Mouse (Mus musculus) embryonic facial prominence, embryonic 11.5 days (tissue): ENCODE measurements around the gene Dicer1. TPM values are rescaled to one million over a fixed set of nuclear protein-coding genes. Genes with fewer than 3 reads are reported as not detected.
A peak's percentile ranks its signal among the peaks of the same experiment; 100 is the strongest.

ENCODE experiments used
- ATAC-seq: fragments of 200-750 bp; cut with Nextera tagmentation; replicated peaks from 2 replicates; pipeline ENCODE4 v1.8.0; 2017; ENCODE audit warnings: low read depth; ENCODE audit not compliant: insufficient number of reproducible peaks, low FRiP score, low TSS enrichment
- DNase-seq: peaks from one replicate; pipeline ENCODE4 v3.0.0-alpha.2; 2015; ENCODE audit warnings: low spot score
- H3K27ac ChIP-seq: fragments of 300-500 bp; sonication (generic); replicated peaks from 2 replicates; pipeline ENCODE4 v1.5.1; 2014; ENCODE audit warnings: mild to moderate bottlenecking, low read depth, low read length, control low read depth
- H3K27me3 ChIP-seq: fragments of 300-500 bp; sonication (generic); 2 replicates; pipeline ENCODE4 v1.6.1; 2014; ENCODE audit warnings: mild to moderate bottlenecking, low read length, moderate library complexity, mixed read lengths; ENCODE audit not compliant: control insufficient read depth, insufficient read depth
- H3K36me3 ChIP-seq: fragments of 300-500 bp; sonication (generic); replicated peaks from 2 replicates; pipeline ENCODE4 v1.6.1; 2014; ENCODE audit warnings: low read depth, mild to moderate bottlenecking, low read length, moderate library complexity, mixed read lengths; ENCODE audit not compliant: control insufficient read depth, insufficient read depth
- H3K4me1 ChIP-seq: fragments of 300-500 bp; sonication (generic); 2 replicates; pipeline ENCODE4 v1.6.1; 2014; ENCODE audit warnings: low read length, mixed read lengths; ENCODE audit not compliant: control insufficient read depth, insufficient read depth
- H3K4me2 ChIP-seq: fragments of 300-500 bp; sonication (generic); 2 replicates; pipeline ENCODE4 v1.6.1; 2014; ENCODE audit warnings: low read depth, mild to moderate bottlenecking, control low read depth, low read length, moderate library complexity
- H3K4me3 ChIP-seq: fragments of 300-500 bp; sonication (generic); 2 replicates; pipeline ENCODE4 v1.5.1; 2014; ENCODE audit warnings: low read depth, low read length, control low read depth
- H3K9ac ChIP-seq: fragments of 300-500 bp; sonication (generic); replicated peaks from 2 replicates; pipeline ENCODE4 v1.6.1; 2014; ENCODE audit warnings: mild to moderate bottlenecking, control low read depth, low read length
- H3K9me3 ChIP-seq: fragments of 300-500 bp; sonication (generic); replicated peaks from 2 replicates; pipeline ENCODE4 v1.6.1; 2016; ENCODE audit warnings: mild to moderate bottlenecking, low read length, inconsistent platforms, mixed read lengths; ENCODE audit not compliant: control insufficient read depth
- WGBS: fragments of 180-500 bp; shearing (Covaris S2); extraction: QIAGEN DNeasy Blood & Tissue Kit; methylation state at CpG from one replicate; pipeline ENCODE4 v1.1.7; 2014; 5-methylcytosine and 5-hydroxymethylcytosine counted together
- polyA plus RNA-seq: library from polyadenylated mRNA; unstranded; fragments of >200 nt; fragmentation: Nextera tagmentation; extraction: Ambion mirVana; gene quantifications from 2 replicates; pipeline ENCODE4 v1.2.1, GENCODE M21; 2014

The Dicer1 gene
- polyA plus RNA-seq, 1 experiment from 2014 or later: 31.1 TPM

DNA sequence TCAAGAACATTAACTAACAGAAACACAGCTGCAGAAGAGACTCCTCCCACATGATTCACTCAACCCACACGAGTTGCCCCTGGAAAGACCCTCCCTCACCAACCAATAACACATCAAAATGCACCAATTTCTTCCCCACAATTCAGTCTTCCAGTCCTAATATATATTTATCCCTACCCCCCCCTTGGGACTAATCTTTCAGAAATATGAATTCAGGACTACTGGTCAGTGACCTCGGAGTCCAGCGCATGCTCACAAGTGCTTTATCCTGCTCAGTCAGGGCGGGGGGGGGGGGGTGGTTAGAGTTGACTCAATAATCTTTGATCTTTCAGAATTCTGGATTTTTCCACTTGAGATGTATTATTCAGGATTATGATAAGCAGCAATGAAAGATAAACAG, 1.9 kb upstream of the Dicer1 start:
- no peaks in the 10 kb centered on the region; the same call in 1 of the 2 replicates for H3K36me3 ChIP-seq
- H3K9me3 ChIP-seq: no peaks in the 10 kb centered on the region
- H3K4me1 ChIP-seq: peaks cover 3% of the 10 kb centered on the region; the same call in 1 of the 2 replicates
- H3K4me3 ChIP-seq: no peak overlapping the region
- ATAC-seq (no peak), DNase-seq (no peak)
- no peak overlapping the region for H3K4me2 ChIP-seq
- WGBS: 71% methylated on average over 4 of the region's 4 CpGs
- H3K9ac ChIP-seq: no peak overlapping the region
- no peaks in the 10 kb centered on the region for H3K27me3 ChIP-seq
- no peak overlapping the region for H3K27ac ChIP-seq

DNA sequence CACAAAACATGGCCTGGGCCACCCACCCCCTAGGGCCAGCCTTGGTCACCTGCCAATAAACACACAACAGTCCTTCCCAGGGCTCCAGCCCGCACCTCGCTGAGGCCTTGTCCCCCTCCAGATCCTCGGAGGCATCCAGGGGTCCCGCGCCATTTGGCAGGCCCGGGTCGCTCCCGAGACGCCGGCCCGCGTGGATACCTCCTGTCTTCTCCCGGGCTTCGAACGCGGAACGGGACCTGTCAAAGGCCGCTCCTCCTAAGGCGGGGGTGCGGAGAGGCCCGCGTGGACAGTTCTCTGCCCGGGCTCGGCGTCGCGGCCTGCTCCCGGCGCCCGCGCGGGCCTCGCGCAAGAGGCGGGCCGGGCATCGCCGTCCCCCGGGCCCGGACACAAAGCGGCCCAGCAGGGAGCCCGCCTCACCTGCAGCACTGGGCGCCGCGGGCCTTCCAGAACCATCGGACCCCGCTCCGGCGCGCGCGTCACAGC, 380 bp downstream of the Dicer1 start:
- H3K4me2 ChIP-seq: peak overlapping the region; percentile 79
- H3K4me1 ChIP-seq: peaks cover 3% of the 10 kb centered on the region; the same call in 1 of the 2 replicates
- peak overlapping the region; percentile 63 for H3K4me3 ChIP-seq
- no peaks in the 10 kb centered on the region for H3K27me3 ChIP-seq
- under 1% methylated on average over 33 of the region's 52 CpGs for WGBS
- H3K9ac ChIP-seq: peak overlapping the region; percentile 98
- H3K36me3 ChIP-seq: no peaks in the 10 kb centered on the region; the same call in 1 of the 2 replicates
- ATAC-seq (no peak; the same call in none of the 2 replicates), DNase-seq (peak; percentile 35)
- no peaks in the 10 kb centered on the region for H3K9me3 ChIP-seq
- H3K27ac ChIP-seq: peak overlapping the region; percentile 92

DNA sequence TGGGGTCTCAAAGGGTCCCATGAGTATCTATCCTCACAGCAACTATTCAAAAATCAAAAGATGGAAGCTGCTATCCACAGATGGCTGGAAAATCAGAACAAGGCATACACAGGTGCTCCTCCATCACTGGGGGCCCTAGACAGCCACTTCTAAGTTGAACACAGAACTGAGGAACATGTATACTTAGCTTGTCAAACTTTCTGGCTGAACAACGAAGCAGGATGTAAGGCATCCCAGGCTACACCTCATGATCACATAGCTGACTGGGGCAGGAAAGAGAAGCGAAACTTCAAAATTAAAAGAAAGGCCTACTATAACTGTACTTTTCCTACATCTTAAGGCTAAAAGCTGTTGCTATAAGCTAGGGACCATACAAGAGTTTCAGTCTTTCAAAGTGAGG, 2.8 kb downstream of the Dicer1 start:
- no peaks in the 10 kb centered on the region; the same call in 1 of the 2 replicates for H3K36me3 ChIP-seq
- no peak overlapping the region for H3K27ac ChIP-seq
- H3K27me3 ChIP-seq: no peaks in the 10 kb centered on the region
- ATAC-seq: no peak
- WGBS: 84% methylated on average over 2 of the region's 2 CpGs
- no peak overlapping the region for H3K4me3 ChIP-seq
- H3K4me2 ChIP-seq: no peak overlapping the region
- peaks cover 3% of the 10 kb centered on the region; the same call in 1 of the 2 replicates for H3K4me1 ChIP-seq
- H3K9ac ChIP-seq: no peak overlapping the region
- H3K9me3 ChIP-seq: no peaks in the 10 kb centered on the region
- DNase-seq: no peak

DNA sequence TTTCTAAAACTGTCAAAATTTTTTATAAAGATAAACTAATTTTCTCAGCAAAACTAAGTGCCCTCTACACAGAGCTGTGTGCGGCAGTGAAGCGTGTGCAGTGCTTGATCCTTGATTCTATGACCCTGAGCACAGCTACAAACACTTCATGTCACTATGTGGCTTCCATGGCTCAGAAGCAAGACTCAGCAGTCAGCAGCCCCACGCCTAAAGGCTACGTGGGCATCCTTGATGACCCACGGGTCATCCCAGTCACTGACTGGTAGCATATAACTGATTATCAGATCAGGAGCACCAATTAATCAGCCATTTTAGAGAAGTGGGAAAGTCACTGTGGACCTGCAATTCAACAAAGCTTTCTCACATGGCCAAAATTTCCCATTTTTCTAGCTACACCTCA, 4.5 kb downstream of the Dicer1 start:
- Histone ChIP-seq H3K9ac (no peak overlapping the region), H3K27ac (no peak overlapping the region), H3K27me3 (no peaks in the 10 kb centered on the region), H3K36me3 (no peaks in the 10 kb centered on the region; the same call in 1 of the 2 replicates), H3K4me1 (peaks cover 3% of the 10 kb centered on the region; the same call in 1 of the 2 replicates), H3K4me3 (no peak overlapping the region), H3K4me2 (no peak overlapping the region), H3K9me3 (no peaks in the 10 kb centered on the region)
- no peak for DNase-seq
- 90% methylated on average over 5 of the region's 5 CpGs for WGBS
- no peak for ATAC-seq

DNA sequence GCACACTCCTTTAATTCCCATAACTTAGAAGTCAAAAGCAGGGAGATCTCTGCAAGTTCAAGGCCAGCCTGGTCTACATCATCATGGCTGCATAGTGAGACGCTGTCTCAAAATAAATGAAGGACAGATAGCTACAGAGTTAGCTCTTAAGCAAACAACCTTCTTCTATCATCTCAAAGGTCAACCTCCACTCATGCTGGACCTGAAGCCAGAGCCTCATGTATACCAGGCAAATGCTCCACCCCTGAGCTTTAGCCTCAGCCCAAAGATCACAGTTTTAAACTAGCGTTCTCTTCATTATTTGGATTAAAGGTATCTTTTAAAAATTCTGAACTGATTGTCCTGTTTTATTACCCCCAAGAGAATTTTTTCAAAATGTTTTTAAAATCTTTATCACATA, 5.2 kb downstream of the Dicer1 start:
- H3K36me3 ChIP-seq: no peaks in the 10 kb centered on the region; the same call in 1 of the 2 replicates
- no peak overlapping the region for H3K4me2 ChIP-seq
- 89% methylated on average over 2 of the region's 2 CpGs for WGBS
- no peak overlapping the region for H3K27ac ChIP-seq
- DNase-seq: no peak
- H3K27me3 ChIP-seq: no peaks in the 10 kb centered on the region
- H3K9ac ChIP-seq: no peak overlapping the region
- H3K9me3 ChIP-seq: no peaks in the 10 kb centered on the region
- no peak overlapping the region for H3K4me3 ChIP-seq
- peaks cover 3% of the 10 kb centered on the region; the same call in 1 of the 2 replicates for H3K4me1 ChIP-seq
- no peak for ATAC-seq

DNA sequence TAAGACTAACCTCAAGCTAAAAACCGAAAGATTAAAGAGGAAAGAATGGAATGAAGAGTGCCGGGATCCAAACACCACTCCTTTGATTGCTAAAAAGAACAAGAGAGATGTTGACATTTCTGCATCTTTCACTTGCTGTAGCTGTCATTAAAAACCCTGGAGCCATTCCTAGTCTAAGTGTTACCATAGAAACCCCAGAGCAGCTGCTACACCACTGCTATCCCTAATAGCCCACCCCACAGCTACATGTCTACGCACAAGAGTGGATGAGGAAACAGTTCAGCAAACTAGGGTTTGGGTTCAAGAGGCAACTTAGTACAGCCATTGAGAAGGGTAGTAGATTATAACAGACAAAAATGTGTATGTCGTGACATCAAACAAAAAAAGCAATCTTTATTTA, 8.1 kb downstream of the Dicer1 start:
- ATAC-seq (peak; percentile 67; the same call in 1 of the 2 replicates), DNase-seq (peak; percentile 38)
- H3K27me3 ChIP-seq: no peaks in the 10 kb centered on the region
- no peak overlapping the region for H3K27ac ChIP-seq
- H3K4me2 ChIP-seq: no peak overlapping the region
- no peaks in the 10 kb centered on the region for H3K4me1 ChIP-seq
- H3K36me3 ChIP-seq: no peaks in the 10 kb centered on the region
- no peak overlapping the region for H3K4me3 ChIP-seq
- H3K9ac ChIP-seq: no peak overlapping the region
- 81% methylated on average over 4 of the region's 4 CpGs for WGBS
- H3K9me3 ChIP-seq: no peaks in the 10 kb centered on the region

DNA sequence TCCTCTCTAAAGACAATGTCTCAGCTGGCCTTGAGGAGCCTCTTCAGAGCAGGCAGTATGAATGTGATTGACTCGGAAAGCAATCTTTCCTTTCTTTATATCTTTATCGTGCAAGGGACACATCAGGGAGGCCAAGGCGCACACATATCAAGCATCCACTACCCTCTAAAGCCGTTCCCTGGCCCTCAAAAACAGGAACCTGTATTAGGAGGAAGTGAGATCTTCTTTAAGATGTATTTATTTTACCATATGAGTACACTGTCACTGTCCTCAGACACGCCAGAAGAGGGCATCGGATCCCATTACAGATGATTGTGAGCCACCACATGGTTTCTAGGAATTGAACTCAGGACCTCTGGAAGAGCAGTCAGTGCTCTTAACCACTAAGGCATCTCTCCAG, 9.5 kb downstream of the Dicer1 start:
- Histone ChIP-seq H3K4me3 (no peak overlapping the region), H3K4me1 (no peaks in the 10 kb centered on the region), H3K4me2 (no peak overlapping the region), H3K9ac (no peak overlapping the region), H3K36me3 (no peaks in the 10 kb centered on the region), H3K9me3 (no peaks in the 10 kb centered on the region), H3K27me3 (no peaks in the 10 kb centered on the region), H3K27ac (no peak overlapping the region)
- no peak for ATAC-seq
- no peak for DNase-seq
- 85% methylated on average over 6 of the region's 6 CpGs for WGBS

DNA sequence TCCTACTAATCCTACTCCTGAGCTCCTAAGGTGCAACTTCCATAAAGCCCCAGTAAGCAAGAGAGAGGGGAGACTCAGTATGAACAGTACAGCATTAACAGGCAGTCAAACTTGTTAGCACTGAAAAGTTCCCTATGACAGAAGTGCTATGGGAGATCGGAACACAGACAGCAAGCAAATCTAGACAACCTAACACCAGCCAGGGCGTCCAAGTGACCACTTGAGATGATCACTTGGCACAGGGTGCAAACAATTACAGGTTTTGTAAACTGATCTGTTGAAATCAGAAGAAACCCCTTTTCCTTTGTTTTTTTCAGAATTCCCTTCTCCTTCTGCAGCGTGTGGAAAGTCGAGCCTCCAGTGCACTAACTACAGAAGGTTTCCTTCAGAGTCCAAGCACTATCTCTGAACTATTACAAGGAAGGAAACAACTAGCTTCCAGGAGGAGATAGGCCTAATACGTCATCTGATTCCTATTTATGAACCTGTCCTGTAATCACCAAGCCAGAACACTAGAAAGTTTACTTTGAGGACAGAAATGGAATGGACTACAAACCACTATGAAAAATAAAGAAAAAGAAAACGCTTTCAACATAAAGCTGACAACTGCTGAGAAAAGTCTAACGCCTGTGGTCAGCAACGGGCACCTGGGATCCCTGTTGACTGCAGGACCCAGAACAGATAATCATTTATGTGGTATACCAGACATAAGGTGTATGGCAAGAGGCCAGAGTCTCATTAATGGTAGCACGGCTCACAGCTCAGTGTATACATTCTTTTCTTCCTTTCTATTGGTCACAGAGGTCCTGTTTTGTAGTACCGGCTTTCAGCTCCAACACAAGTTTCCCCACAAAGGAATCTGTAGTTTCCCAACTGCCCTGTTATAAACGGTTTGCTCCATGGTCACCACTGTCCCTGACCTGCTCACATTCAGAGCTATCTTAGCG, 10.6 kb downstream of the Dicer1 start:
- Histone ChIP-seq H3K4me1 (no peaks in the 10 kb centered on the region), H3K9me3 (no peaks in the 10 kb centered on the region), H3K9ac (no peak overlapping the region), H3K27ac (no peak overlapping the region), H3K4me3 (no peak overlapping the region), H3K27me3 (no peaks in the 10 kb centered on the region), H3K4me2 (no peak overlapping the region), H3K36me3 (no peaks in the 10 kb centered on the region; the same call in 1 of the 2 replicates)
- WGBS: 71% methylated on average over 12 of the region's 12 CpGs
- ATAC-seq (no peak), DNase-seq (no peak)
